Comparison of ENCODE assay signal across 9 mouse cellular contexts in genomic region chr13:74245214-74245898, GRCm38 (mm10). TPM values are rescaled to one million over a fixed set of nuclear protein-coding genes. Genes with fewer than 3 reads are reported as not detected.
DNase-seq lines count a peak whose midpoint lies in the region; ATAC-seq and TF ChIP-seq lines count a peak whose summit lies in the region.
"Had no signal": no experiment of that assay in that cellular context is flagged by ENCODE, and none has a peak within 500 bp of the region (broad histone marks: within the 10 kb centered on the region; RNA-seq: fewer than 3 reads in every experiment).

No protein-coding gene starts in this region.

- TF ChIP-seq EP300 in heart, postnatal 0 days (IDR thresholded peaks at IDR 0.05; ENCODE audit: low read depth) = no peak

- peaks cover 11% of the 10 kb centered on the region for H3K4me1 ChIP-seq in forebrain, embryonic 15.5 days
- peaks cover 14% of the 10 kb centered on the region for H3K4me1 ChIP-seq in heart, postnatal 0 days (ENCODE audit: control insufficient read depth, insufficient read depth)
- H3K4me1 ChIP-seq in liver, embryonic 16.5 days (ENCODE audit: control insufficient read depth, low read depth, low read length) = peaks cover 3% of the 10 kb centered on the region
- peaks cover 8% of the 10 kb centered on the region for H3K4me1 ChIP-seq in olfactory bulb, adult 2 months (ENCODE audit: control insufficient read depth, insufficient read depth, low read length)

- no peaks in the 10 kb centered on the region for H3K27me3 ChIP-seq in forebrain, embryonic 15.5 days
- H3K27me3 ChIP-seq in heart, postnatal 0 days (ENCODE audit: control insufficient read depth, insufficient read depth, low read length) = no peaks in the 10 kb centered on the region
- no peaks in the 10 kb centered on the region for H3K27me3 ChIP-seq in liver, embryonic 16.5 days (ENCODE audit: control insufficient read depth, insufficient read depth, low read depth, low read length)

- no peak overlapping the region for H3K4me3 ChIP-seq in forebrain, embryonic 15.5 days
- H3K4me3 ChIP-seq in heart, postnatal 0 days (ENCODE audit: low read depth, low read length) = 0 out of 2 replicates have a peak overlapping the region, but pooled peaks have one; percentile 13
- H3K4me3 ChIP-seq in liver, embryonic 16.5 days (ENCODE audit: low read depth, low read length) = no peak overlapping the region
- 0 out of 2 replicates have a peak overlapping the region, but pooled peaks have one; percentile 16 for H3K4me3 ChIP-seq in olfactory bulb, adult 2 months (ENCODE audit: insufficient read depth, low read depth, low read length)

- TF ChIP-seq POLR2A in olfactory bulb, adult 2 months (IDR thresholded peaks at IDR 0.05; ENCODE audit: insufficient read depth, low read depth, low read length) = no peak

- DNase-seq in urinary bladder, adult 18-20 months (ENCODE audit: low spot score in 2 of 2) = peak; percentile 21 to 65
- DNase-seq in urinary bladder, adult 2 months (ENCODE audit: low spot score) = no peak
- peak; percentile 80 for DNase-seq in heart, postnatal 0 days (ENCODE audit: low spot score)
- peak; percentile 65 to 84 for DNase-seq in kidney, postnatal 25 days
- DNase-seq in thymus, postnatal 14 days = no peak

- H3K36me3 ChIP-seq in forebrain, embryonic 15.5 days = no peaks in the 10 kb centered on the region
- no peaks in the 10 kb centered on the region for H3K36me3 ChIP-seq in heart, postnatal 0 days (replicated peaks; ENCODE audit: control insufficient read depth, insufficient read depth, low read length)
- H3K36me3 ChIP-seq in liver, embryonic 16.5 days (ENCODE audit: control insufficient read depth, insufficient read depth) = no peaks in the 10 kb centered on the region

- H3K9ac ChIP-seq in forebrain, embryonic 15.5 days (replicated peaks) = no peak overlapping the region
- no peak overlapping the region for H3K9ac ChIP-seq in heart, postnatal 0 days (replicated peaks; ENCODE audit: low read depth, low read length)
- H3K9ac ChIP-seq in liver, embryonic 16.5 days (ENCODE audit: low read depth, low read length) = no peak overlapping the region

- peak overlapping the region; percentile 33 for H3K4me2 ChIP-seq in forebrain, embryonic 15.5 days (replicated peaks)
- peak overlapping the region; percentile 39 for H3K4me2 ChIP-seq in heart, postnatal 0 days (ENCODE audit: low read depth, low read length)
- H3K4me2 ChIP-seq in liver, embryonic 16.5 days (ENCODE audit: low read depth, low read length) = no peak overlapping the region

- no peaks in the 10 kb centered on the region for H3K9me3 ChIP-seq in forebrain, embryonic 15.5 days
- H3K9me3 ChIP-seq in heart, postnatal 0 days (replicated peaks; ENCODE audit: control insufficient read depth, low read length) = no peaks in the 10 kb centered on the region
- no peaks in the 10 kb centered on the region for H3K9me3 ChIP-seq in liver, embryonic 16.5 days (replicated peaks; ENCODE audit: control insufficient read depth, low read length)

- no peak for TF ChIP-seq CTCF in heart, postnatal 0 days (IDR thresholded peaks at IDR 0.05; ENCODE audit: low read depth)
- TF ChIP-seq CTCF in olfactory bulb, adult 2 months (IDR thresholded peaks at IDR 0.05; ENCODE audit: insufficient read depth, low read depth, low read length) = no peak

- peak; percentile 98 for ATAC-seq in forebrain, embryonic 15.5 days (replicated peaks)
- ATAC-seq in heart, postnatal 0 days (ENCODE audit: insufficient read depth, low read depth) = peak; percentile 94
- ATAC-seq in liver, embryonic 16.5 days (ENCODE audit: low read depth) = peak; percentile 50; the same call in 1 of the 2 replicates
- ATAC-seq: Patski had no signal

- H3K27ac ChIP-seq in forebrain, embryonic 15.5 days (replicated peaks) = 0 out of 2 replicates have a peak overlapping the region, but pooled peaks have one; percentile 8
- peak overlapping the region; percentile 33 for H3K27ac ChIP-seq in heart, postnatal 0 days (ENCODE audit: low read depth)
- no peak overlapping the region for H3K27ac ChIP-seq in liver, embryonic 16.5 days (ENCODE audit: low read length)
- no peak overlapping the region for H3K27ac ChIP-seq in olfactory bulb, adult 2 months (ENCODE audit: insufficient read depth, low read depth, low read length)

- 22% methylated on average over 17 of the region's 17 CpGs for WGBS in forebrain, embryonic 15.5 days
- 15% methylated on average over 17 of the region's 17 CpGs for WGBS in heart, postnatal 0 days
- WGBS in liver, embryonic 16.5 days (ENCODE audit: insufficient replicate concordance) = 35% methylated on average over 17 of the region's 17 CpGs
- WGBS in olfactory bulb, adult 2 months = 13% methylated on average over 17 of the region's 17 CpGs

RNA-seq across cellular contexts. Expression of gene Exoc3, which starts 36.8 kb away (rescaled TPM):
- polyA plus RNA-seq in urinary bladder, adult 2 months (2012; rRNA removed) = 37.3 and 37.5 TPM in 2 replicates
- 110 and 123 TPM in 2 replicates for polyA plus RNA-seq in forebrain, embryonic 15.5 days (2015; fragmentation: Nextera tagmentation; extraction: Ambion mirVana)
- total RNA-seq in heart, postnatal 0 days (2014; rRNA removed; ENCODE audit: low replicate concordance) = 47.0 and 62.8 TPM in 2 replicates
- 55.5 and 57.4 TPM in 2 replicates for polyA plus RNA-seq in heart, postnatal 0 days (2015; fragmentation: Nextera tagmentation; extraction: Ambion mirVana)
- 21.2 and 24.8 TPM in 2 replicates for polyA plus RNA-seq in liver, embryonic 16.5 days (2015; fragmentation: Nextera tagmentation; extraction: Ambion mirVana)
- polyA plus RNA-seq in olfactory bulb, adult 2 months (2012; ENCODE audit: insufficient read depth, insufficient read length, low replicate concordance, missing spikeins) = not detected in 2 replicates

RNA-seq across cellular contexts. Expression of gene Ahrr, which starts 46.8 kb away (rescaled TPM):
- polyA plus RNA-seq in urinary bladder, adult 2 months (2012; rRNA removed) = 5.1 and 7.6 TPM in 2 replicates
- polyA plus RNA-seq in forebrain, embryonic 15.5 days (2015; fragmentation: Nextera tagmentation; extraction: Ambion mirVana) = 0.87 and 1.3 TPM in 2 replicates
- total RNA-seq in heart, postnatal 0 days (2014; rRNA removed; ENCODE audit: low replicate concordance) = 4.9 and 7.6 TPM in 2 replicates
- polyA plus RNA-seq in heart, postnatal 0 days (2015; fragmentation: Nextera tagmentation; extraction: Ambion mirVana) = 2.3 TPM in 2 replicates
- polyA plus RNA-seq in liver, embryonic 16.5 days (2015; fragmentation: Nextera tagmentation; extraction: Ambion mirVana) = 0.08 and 0.11 TPM in 2 replicates
- not detected in 2 replicates for polyA plus RNA-seq in olfactory bulb, adult 2 months (2012; ENCODE audit: insufficient read depth, insufficient read length, low replicate concordance, missing spikeins)
- polyA plus RNA-seq: Patski had no signal

Comparison
In these comparisons a context has a peak if more than half of its experiments do, and no peak if none do; other contexts are left out.
1. DNase-seq: peak in urinary bladder, adult 18-20 months (2 of 2), heart, postnatal 0 days (single experiment) and kidney, postnatal 25 days (2 of 2); none in urinary bladder, adult 2 months (single experiment) and thymus, postnatal 14 days (single experiment).
2. H3K27ac ChIP-seq: peak in forebrain, embryonic 15.5 days (single experiment) and heart, postnatal 0 days (single experiment); none in liver, embryonic 16.5 days (single experiment) and olfactory bulb, adult 2 months (single experiment).
3. H3K4me3 ChIP-seq: peak in heart, postnatal 0 days (single experiment) and olfactory bulb, adult 2 months (single experiment); none in forebrain, embryonic 15.5 days (single experiment) and liver, embryonic 16.5 days (single experiment).
4. Peak in every context shown above with its lines, with median percentiles within 50 percentile points of each other: ATAC-seq.